Mouse (Mus musculus) cerebellum, adult 11-12 months (tissue): ENCODE measurements around the gene Prdx2.

ENCODE experiments used
- DNase-seq: peaks from one replicate; pipeline ENCODE4 v3.0.0; 2022

Prdx2 gene

DNA sequence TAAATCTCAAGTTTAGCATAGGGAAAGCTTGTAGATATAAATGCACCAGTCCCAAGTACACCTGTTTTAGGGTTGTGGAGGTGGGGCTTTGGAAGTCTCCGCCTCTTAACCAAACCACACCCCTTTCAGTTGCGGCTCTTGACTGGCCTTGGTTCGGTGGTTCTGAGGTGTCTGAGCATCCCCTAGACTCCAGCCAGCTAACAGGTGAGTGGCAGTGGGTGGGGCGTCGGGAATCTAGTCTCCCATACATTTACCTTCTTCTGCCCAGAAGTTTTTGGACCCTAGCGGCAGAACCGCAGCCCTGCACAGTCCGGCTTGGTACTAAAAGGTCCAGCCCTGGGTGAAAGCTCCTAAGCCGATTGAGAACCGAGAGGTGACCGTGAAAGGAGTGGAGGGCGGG, 19.6 kb upstream of the Prdx2 start:
- DNase-seq: no peak

- DNase-seq: no peak
Observed at GRCm38 (mm10) chr8:84952612-84953255, 16.7 kb upstream of the Prdx2 start.

DNA sequence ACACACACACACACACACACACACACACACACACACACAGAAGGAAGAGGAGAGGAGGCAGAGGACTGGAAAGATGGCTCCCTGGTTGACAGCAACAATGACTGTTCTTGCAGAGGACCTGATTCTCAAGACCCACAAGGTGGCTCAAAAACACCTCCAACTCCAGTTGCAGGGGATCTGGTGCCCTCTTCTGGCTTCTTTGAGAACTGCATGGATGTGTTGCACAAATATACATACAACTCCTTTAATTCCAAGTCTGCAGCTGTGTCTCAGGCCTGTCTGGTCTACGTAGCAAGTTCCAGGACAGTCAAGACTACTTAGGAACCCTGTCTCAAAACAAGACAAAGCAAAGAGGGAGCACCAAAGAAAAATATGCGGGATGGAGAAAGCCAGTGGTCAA, 12.6 kb upstream of the Prdx2 start:
- DNase-seq: peak; percentile 73

- no peak for DNase-seq
Observed at GRCm38 (mm10) chr8:84959811-84960210, 9.6 kb upstream of the Prdx2 start.

GRCm38 (mm10) chr8:84963952-84964351, 5.4 kb upstream of the Prdx2 start:
- no peak for DNase-seq

DNA sequence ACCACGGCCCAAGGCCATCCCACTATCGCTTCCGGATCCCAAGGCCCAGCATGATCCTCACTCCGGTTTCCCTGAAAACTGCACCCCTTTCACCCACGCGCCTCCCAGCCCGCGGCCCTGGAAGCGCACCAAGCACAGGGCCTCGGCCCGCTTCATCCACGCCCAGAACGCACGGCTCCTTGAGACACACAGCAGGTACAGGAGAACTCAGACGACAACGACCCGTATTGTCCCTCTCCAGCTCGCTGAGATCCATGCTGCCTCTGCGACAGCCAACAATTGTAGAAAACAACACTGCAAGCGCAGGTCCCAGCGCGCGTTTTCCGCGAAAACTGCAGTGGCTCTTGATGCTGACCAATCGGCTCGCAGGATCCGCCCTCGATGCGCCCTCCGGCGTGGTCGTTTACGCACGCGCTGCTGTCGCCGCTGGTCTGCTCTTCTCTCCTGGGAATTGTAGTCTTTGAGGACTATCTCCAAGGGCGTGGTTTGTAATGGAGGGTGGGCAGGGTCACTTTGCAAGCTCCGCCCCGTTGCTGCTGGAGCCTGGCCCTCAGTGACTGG, 3.6 kb upstream of the Prdx2 start:
- peak; percentile 96 for DNase-seq

GRCm38 (mm10) chr8:84966603-84967002, 2.8 kb upstream of the Prdx2 start:
- peak; percentile 49 for DNase-seq

DNA sequence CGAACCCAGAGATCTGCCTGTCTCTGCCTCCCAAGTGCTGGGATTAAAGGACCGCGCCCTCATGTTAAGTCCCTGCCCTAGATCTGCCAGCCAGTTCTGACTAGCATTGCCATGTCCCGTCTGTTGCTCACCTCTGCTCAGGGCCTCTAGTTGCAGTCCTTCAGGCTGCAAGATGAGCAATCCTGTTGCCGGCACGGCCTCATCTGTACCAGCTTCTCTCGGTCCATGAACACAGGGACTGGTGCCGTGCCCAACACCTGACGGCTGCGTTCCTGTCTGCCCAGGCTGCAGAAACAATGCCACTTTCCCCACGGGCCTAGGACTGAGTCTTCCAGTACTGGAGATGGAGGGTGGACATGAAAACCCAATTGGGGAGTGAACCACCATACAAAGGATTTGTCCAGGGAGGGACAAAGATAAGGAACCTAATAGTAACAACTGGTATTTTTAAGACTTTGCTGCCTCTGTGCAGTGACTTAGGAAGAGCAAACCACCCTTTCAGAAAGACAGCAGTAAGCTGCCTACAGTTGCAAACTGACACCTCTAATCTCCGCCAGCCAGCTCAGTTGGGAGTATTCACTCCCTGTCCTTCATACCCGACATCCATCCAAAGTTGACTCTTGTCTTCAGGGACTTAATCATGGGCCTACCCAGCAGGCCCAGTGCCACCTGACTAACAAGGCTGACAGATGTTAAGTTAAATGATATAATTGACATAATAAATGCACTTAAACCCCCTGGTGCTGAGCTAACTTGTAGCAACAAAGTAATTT, 1.7 kb upstream of the Prdx2 start:
- peak; percentile 53 for DNase-seq

GRCm38 (mm10) chr8:84968650-84969049, 737 bp upstream of the Prdx2 start:
- DNase-seq: no peak

- no peak for DNase-seq
Observed at GRCm38 (mm10) chr8:84970135-84970790, 876 bp downstream of the Prdx2 start.

- DNase-seq: no peak
Observed at GRCm38 (mm10) chr8:84970913-84971312, 1.5 kb downstream of the Prdx2 start.

DNA sequence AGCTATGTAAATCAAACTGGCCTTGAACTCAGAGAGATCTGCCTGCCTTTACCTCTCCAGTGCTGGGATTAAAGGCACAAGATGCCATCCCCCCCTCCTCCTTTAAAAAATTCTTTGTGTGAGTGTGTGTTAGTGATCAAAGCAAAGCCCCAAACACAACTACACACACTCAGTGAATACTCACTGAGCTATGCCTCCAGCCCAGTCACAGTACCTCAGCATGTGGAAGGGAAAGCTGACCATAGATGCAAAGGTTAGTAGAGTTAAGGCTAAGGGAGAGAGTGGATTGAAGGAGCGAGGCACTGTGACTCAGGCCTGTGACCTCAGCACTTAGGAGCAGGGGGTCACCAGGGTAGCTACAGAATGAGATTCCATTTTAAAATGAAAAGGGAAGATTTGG, 3.7 kb downstream of the Prdx2 start:
- DNase-seq: no peak

DNA sequence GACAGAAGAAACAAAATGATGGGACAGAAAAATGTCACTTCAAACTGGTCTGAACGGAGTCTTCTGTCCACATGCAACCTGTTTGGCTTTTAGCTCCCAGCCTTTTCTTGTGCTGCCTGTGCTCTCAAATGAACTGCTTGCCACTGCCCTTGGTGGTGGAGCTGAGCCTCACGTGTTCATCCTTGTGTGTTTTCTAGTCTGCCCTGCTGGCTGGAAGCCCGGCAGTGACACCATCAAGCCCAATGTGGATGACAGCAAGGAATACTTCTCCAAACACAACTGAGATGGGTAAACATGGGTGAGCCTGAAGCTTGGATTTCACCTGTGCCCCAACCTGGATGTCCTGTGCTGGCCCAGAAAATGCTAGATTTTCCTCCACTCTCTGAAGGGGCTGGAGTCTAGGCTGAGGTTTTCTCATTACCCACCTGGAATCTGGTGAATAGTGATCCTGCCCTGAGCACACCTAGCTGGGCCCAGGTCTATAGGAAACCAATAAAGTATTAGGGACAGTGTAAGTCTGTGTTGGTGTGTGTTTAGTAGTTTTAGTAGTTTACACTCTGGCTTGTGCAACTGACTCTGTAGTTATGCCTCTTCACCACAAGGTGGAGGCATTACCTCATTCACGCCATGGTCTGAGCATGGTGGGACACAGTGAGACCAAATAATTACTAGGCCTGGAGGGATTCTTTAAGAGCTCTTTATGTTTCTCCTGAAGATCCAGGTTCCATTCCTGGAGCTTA, 4.6 kb downstream of the Prdx2 start:
- DNase-seq: no peak

DNA sequence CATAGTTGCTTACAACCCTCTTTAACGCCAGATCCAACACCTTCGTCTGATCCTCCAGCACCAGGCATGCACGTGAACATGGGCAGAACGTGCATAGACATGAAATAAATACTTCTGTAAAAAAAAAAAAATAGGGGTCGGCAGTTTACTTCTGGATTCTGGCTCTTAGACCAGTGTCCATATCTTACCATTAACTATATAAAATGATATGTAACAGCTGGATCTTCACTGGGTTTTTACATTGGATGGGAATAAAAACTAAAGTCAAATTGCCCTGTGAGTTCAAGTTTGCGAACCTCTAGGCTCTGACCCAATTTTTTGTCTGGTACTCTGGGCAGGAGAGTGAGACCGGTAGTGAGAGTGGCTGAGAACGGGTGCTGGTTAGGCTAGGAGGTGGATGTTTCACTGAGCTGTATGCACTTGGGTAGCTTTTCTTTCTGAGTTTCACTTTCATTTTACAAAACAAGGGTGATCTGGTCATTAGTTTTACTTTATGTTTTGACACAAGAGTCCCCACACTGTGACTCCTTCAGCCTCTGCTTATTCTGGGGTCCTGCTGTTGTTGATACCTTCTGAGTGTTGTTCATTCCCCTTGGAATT, 5.3 kb downstream of the Prdx2 start:
- no peak for DNase-seq

GRCm38 (mm10) chr8:84975434-84975833, 6.0 kb downstream of the Prdx2 start:
- DNase-seq: peak; percentile 60

GRCm38 (mm10) chr8:84976031-84976762, 6.8 kb downstream of the Prdx2 start:
- peak; percentile 94 for DNase-seq

- DNase-seq: peak; percentile 77
Observed at GRCm38 (mm10) chr8:84976763-84977434, 7.5 kb downstream of the Prdx2 start.

DNA sequence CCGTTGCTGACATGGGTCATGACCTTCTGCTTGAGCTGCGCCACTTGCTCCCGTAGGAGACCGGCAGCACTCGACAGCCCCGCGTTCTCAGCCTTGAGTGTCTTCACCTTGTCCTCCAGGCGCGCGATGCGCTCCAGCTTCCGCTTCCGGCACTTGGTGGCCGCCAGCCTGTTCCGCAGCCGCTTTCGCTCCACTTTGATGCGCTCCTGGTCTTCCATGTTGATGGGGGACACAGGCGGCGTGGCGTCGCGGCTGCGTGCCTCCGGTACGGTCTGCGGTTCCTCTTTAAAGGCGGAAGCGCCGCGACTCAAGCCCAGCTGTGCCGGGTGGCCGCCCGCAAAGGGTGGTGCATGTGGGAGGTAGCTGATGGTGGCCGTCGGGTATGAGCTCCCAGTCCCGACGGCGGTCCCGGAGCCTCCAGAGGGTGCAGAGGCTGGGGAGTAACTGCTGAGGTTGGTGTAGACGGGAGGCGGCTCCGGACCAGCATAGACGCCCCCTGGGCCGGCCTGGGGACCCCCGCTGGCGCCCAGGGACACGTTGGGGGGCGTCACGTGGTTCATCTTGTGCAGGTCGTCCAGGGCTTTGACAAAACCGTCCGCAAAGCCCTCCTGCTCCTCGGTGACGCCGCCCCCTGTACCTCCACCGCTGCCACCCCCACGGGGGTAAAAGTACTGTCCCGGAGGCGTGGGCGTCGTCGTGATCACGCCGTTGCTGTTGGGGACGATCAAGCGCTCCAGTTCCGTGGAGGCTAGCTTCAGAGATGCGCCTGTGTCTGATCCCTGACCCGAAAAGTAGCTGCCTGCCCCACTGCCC, 8.3 kb downstream of the Prdx2 start:
- peak; percentile 75 for DNase-seq

DNA sequence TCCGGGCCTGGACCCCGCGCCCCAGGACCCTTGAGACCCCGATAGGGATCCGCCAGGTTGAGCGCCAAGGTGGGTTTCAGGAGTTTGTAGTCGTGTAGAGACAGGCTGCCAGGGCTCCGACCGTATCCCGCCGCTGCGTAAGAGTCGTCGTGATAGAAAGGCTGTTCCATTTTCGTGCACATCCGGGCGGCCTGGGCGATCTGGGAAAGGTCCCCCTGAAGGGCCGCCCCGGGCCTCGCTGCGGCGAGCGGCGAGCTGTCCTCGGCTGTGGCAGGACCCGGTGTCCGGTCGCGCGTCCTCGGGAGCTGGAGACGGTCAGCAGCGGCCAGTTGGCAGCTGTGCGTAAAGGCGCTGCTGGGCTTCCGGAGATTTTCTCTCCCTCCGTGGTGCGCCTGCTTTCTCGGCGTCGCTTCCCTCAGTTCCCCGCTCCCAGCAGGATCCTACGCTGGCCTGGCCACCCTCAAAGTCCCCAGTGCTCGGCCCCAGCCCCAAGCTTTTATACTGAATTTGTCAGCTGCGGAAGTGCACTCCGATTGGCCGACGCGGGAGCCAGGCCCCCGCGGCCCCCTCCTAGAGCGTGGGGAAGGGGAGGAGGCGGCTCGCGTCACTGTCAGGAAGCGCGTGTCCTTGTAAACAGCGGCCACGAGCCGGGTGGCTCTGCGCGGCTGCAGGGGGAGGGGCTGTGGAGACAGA, 9.0 kb downstream of the Prdx2 start, which contains the start of gene Junb:
TSS of gene Junb (minus strand) at position 471 of the 693 bp plus-strand sequence.
- peak; percentile 93 for DNase-seq
